Mouse (Mus musculus) cerebellum, adult 2 months (tissue): ENCODE measurements at regions not wholly inside any gene's neighbourhood (a gene's known extent, or its start where the extent isn't known, plus 50 kb on each side); places are given as distances from the start of the nearest gene placed in this dataset.

ENCODE experiments used
- DNase-seq, 2 experiments: peaks; one replicate each; pipeline ENCODE4 v3.0.0; 2021
- H3K27ac ChIP-seq: fragments of 200-500 bp; 2 replicates; pipeline ENCODE4 v1.5.1; 2012; ENCODE audit warnings: low read length, control low read depth, inconsistent platforms; ENCODE audit not compliant: insufficient read depth
- H3K27me3 ChIP-seq: fragments of 200-500 bp; 2 replicates; pipeline ENCODE4 v1.6.1; 2012; ENCODE audit warnings: inconsistent platforms, mild to moderate bottlenecking, low read length, moderate library complexity; ENCODE audit not compliant: control insufficient read depth, insufficient read depth
- H3K4me1 ChIP-seq: fragments of 200-500 bp; 2 replicates; pipeline ENCODE4 v1.6.1; 2011; ENCODE audit warnings: low read length; ENCODE audit not compliant: control insufficient read depth, insufficient read depth
- H3K4me3 ChIP-seq: fragments of 200-500 bp; replicated peaks from 2 replicates; pipeline ENCODE3; 2011; ENCODE audit warnings: mild to moderate bottlenecking, low read depth, low read length, control low read depth; ENCODE audit not compliant: insufficient read depth
- CTCF ChIP-seq: fragments of 200-500 bp; IDR thresholded peaks from 2 replicates; pipeline ENCODE4 v1.5.1; 2011; ENCODE audit warnings: low read depth, mild to moderate bottlenecking, control low read depth, low read length, moderate library complexity, borderline replicate concordance; ENCODE audit not compliant: insufficient read depth
- POLR2A ChIP-seq: fragments of 200-500 bp; IDR thresholded peaks from 2 replicates; pipeline ENCODE4 v1.6.1; 2011; ENCODE audit warnings: low read length, control low read depth, borderline replicate concordance; ENCODE audit not compliant: insufficient read depth
- WGBS: fragments of 180-500 bp; shearing (Covaris S2); methylation state at CpG from one replicate; pipeline ENCODE4 v1.1.7; 2018; 5-methylcytosine and 5-hydroxymethylcytosine counted together

GRCm38 (mm10) chr3:119958799-119959467 is 174.7 kb upstream of the Ptbp2 start:
- H3K27me3 ChIP-seq, result no peaks in the 10 kb centered on the region
- 54% methylated on average over 5 of the region's 5 CpGs for WGBS
- no peak overlapping the region for H3K4me3 ChIP-seq
- DNase-seq, result no peak
- H3K27ac ChIP-seq, result no peak overlapping the region
- no peaks in the 10 kb centered on the region for H3K4me1 ChIP-seq
- TF ChIP-seq CTCF (no peak), POLR2A (no peak)

- 17% methylated on average over 8 of the region's 8 CpGs for WGBS
- no peaks in the 10 kb centered on the region for H3K4me1 ChIP-seq
- no peaks in the 10 kb centered on the region for H3K27me3 ChIP-seq
- H3K27ac ChIP-seq, result no peak overlapping the region
- DNase-seq, result no peak
- no peak overlapping the region for H3K4me3 ChIP-seq
- TF ChIP-seq CTCF (no peak), POLR2A (no peak)
These were observed 173.3 kb upstream of the Ptbp2 start for GRCm38 (mm10) chr3:119957529-119957928.

- 34% methylated on average over 7 of the region's 7 CpGs for WGBS
- Histone ChIP-seq H3K27ac (no peak overlapping the region), H3K4me1 (no peaks in the 10 kb centered on the region), H3K27me3 (no peaks in the 10 kb centered on the region), H3K4me3 (no peak overlapping the region)
- no peak for DNase-seq
- TF ChIP-seq CTCF (no peak), POLR2A (no peak)
These were observed 171.7 kb upstream of the Ptbp2 start for GRCm38 (mm10) chr3:119955745-119956615.

GRCm38 (mm10) chr3:119950721-119951120 is 166.5 kb upstream of the Ptbp2 start:
- WGBS, result 66% methylated on average over 3 of the region's 3 CpGs
- DNase-seq, result no peak
- no peaks in the 10 kb centered on the region for H3K4me1 ChIP-seq

GRCm38 (mm10) chr3:119950070-119950469 is 165.8 kb upstream of the Ptbp2 start:
- WGBS, result 72% methylated on average over 2 of the region's 2 CpGs
- TF ChIP-seq CTCF, result no peak
- TF ChIP-seq POLR2A, result no peak
- Histone ChIP-seq H3K4me1 (no peaks in the 10 kb centered on the region), H3K27me3 (no peaks in the 10 kb centered on the region), H3K27ac (no peak overlapping the region), H3K4me3 (no peak overlapping the region)
- DNase-seq, result no peak

More at GRCm38 (mm10) chr3:119950721-119951120, 166.5 kb upstream of the Ptbp2 start:
- H3K27ac ChIP-seq, result no peak overlapping the region
- TF ChIP-seq CTCF, result no peak
- TF ChIP-seq POLR2A, result no peak
- no peaks in the 10 kb centered on the region for H3K27me3 ChIP-seq
- H3K4me3 ChIP-seq, result no peak overlapping the region

GRCm38 (mm10) chr3:119949620-119950019 is 165.4 kb upstream of the Ptbp2 start:
- DNase-seq, result no peak
- Histone ChIP-seq H3K4me1 (no peaks in the 10 kb centered on the region), H3K27me3 (no peaks in the 10 kb centered on the region), H3K27ac (no peak overlapping the region), H3K4me3 (no peak overlapping the region)
- WGBS, result 4% methylated on average over 7 of the region's 7 CpGs
- TF ChIP-seq POLR2A (no peak), CTCF (no peak)

GRCm38 (mm10) chr3:119949041-119949470 is 164.8 kb upstream of the Ptbp2 start:
- H3K27me3 ChIP-seq, result no peaks in the 10 kb centered on the region
- no peaks in the 10 kb centered on the region for H3K4me1 ChIP-seq
- 1% methylated on average over 17 of the region's 17 CpGs for WGBS
- H3K27ac ChIP-seq, result no peak overlapping the region
- H3K4me3 ChIP-seq, result no peak overlapping the region
- TF ChIP-seq POLR2A, result no peak
- TF ChIP-seq CTCF, result no peak
- peak in 1 of 2 experiments; percentile 5 for DNase-seq
